Comparison of ENCODE assay signal across 9 mouse cellular contexts in the genomic region with DNA sequence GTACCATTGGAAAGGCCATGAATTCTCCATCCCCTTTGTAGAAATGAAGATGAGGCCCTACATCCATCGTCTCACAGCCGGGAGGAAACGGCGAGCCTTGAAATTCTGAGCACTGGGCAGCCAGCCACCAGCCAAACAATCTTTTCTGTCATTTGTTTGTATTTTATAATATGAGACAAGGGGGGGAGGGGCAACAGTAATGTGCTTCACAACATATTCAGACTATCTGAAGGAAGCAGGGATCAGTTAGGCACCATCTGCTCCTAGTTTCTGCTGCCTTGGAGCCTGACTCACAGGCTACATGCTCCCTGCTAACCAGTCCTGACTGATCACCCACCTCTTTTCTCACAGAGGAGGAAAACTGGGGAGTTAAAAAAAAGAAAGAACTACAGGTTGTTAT.
A peak's percentile ranks its signal among the peaks of the same experiment; 100 is the strongest.
DNase-seq lines count a peak whose midpoint lies in the region; ATAC-seq lines count a peak whose summit lies in the region.
"Had no signal": no experiment of that assay in that cellular context is flagged by ENCODE, and none has a peak within 500 bp of the region (broad histone marks: within the 10 kb centered on the region; RNA-seq: fewer than 3 reads in every experiment).

No protein-coding gene starts in this region.

- no peaks in the 10 kb centered on the region for H3K9me3 ChIP-seq in midbrain, embryonic 14.5 days (ENCODE audit: control insufficient read depth, low read length)
- H3K9me3 ChIP-seq in midbrain, embryonic 15.5 days: no peaks in the 10 kb centered on the region
- H3K9me3 ChIP-seq: megakaryocyte, embryonic 14.5 days had no signal

- no peak overlapping the region for H3K4me2 ChIP-seq in midbrain, embryonic 14.5 days (ENCODE audit: low read length)
- H3K4me2 ChIP-seq in midbrain, embryonic 15.5 days: no peak overlapping the region

- H3K36me3 ChIP-seq in midbrain, embryonic 14.5 days (ENCODE audit: control insufficient read depth, insufficient read depth, low read length): no peaks in the 10 kb centered on the region
- H3K36me3 ChIP-seq in midbrain, embryonic 15.5 days (replicated peaks): no peaks in the 10 kb centered on the region

- H3K27me3 ChIP-seq in midbrain, embryonic 14.5 days (ENCODE audit: control insufficient read depth, insufficient read depth, low read length): no peaks in the 10 kb centered on the region
- H3K27me3 ChIP-seq in midbrain, embryonic 15.5 days (replicated peaks): no peaks in the 10 kb centered on the region

- ATAC-seq in midbrain, embryonic 14.5 days (ENCODE audit: low FRiP score, low TSS enrichment): no peak
- ATAC-seq in midbrain, embryonic 15.5 days (replicated peaks): no peak

- DNase-seq in heart, postnatal 4 days: peak; percentile 38
- DNase-seq in heart, adult 8-10 months (ENCODE audit: low spot score): no peak
- peak; percentile 21 for DNase-seq in midbrain, embryonic 14.5 days
- peak; percentile 17 for DNase-seq in layer of hippocampus, adult 9-10 months (ENCODE audit: low spot score)
- DNase-seq in lung, postnatal 36 days: peak; percentile 85
- DNase-seq in ovary, postnatal 36 days (ENCODE audit: low spot score): no peak
- DNase-seq: cerebellum, postnatal 14 days had no signal

- H3K4me3 ChIP-seq in midbrain, embryonic 14.5 days (replicated peaks; ENCODE audit: low read depth, low read length): no peak overlapping the region
- no peak overlapping the region for H3K4me3 ChIP-seq in midbrain, embryonic 15.5 days
- H3K4me3 ChIP-seq: megakaryocyte, embryonic 14.5 days had no signal

- H3K4me1 ChIP-seq in midbrain, embryonic 14.5 days (ENCODE audit: control insufficient read depth, insufficient read depth, low read length): no peaks in the 10 kb centered on the region
- no peaks in the 10 kb centered on the region for H3K4me1 ChIP-seq in midbrain, embryonic 15.5 days

- H3K9ac ChIP-seq in midbrain, embryonic 14.5 days (replicated peaks; ENCODE audit: low read length): no peak overlapping the region
- no peak overlapping the region for H3K9ac ChIP-seq in midbrain, embryonic 15.5 days

- no peak overlapping the region for H3K27ac ChIP-seq in midbrain, embryonic 14.5 days (replicated peaks; ENCODE audit: low read depth, low read length)
- H3K27ac ChIP-seq in midbrain, embryonic 15.5 days: no peak overlapping the region

- WGBS in midbrain, embryonic 14.5 days: 93% methylated on average over 4 of the region's 4 CpGs
- WGBS in midbrain, embryonic 15.5 days: 90% methylated on average over 4 of the region's 4 CpGs

Comparison
In these comparisons a context has a peak if more than half of its experiments do, and no peak if none do; other contexts are left out.
1. DNase-seq: peak in heart, postnatal 4 days (single experiment), midbrain, embryonic 14.5 days (single experiment), layer of hippocampus, adult 9-10 months (single experiment) and lung, postnatal 36 days (single experiment); none in heart, adult 8-10 months (single experiment) and ovary, postnatal 36 days (single experiment).